Mouse (Mus musculus): ENCODE data around the gene Rps6kb1. TPM values are rescaled to one million over a fixed set of nuclear protein-coding genes. Genes with fewer than 3 reads are reported as not detected.

Gene Rps6kb1
- polyA plus RNA-seq, 1 experiment from 2014 or later, result 30.5 TPM

- no peak for DNase-seq
- Histone ChIP-seq H3K4me3 (replicated peaks) (no peak overlapping the region), H3K4me1 (replicated peaks) (peaks cover 91% of the 10 kb centered on the region), H3K9me3 (replicated peaks) (no peaks in the 10 kb centered on the region), H3K9ac (0 out of 2 replicates have a peak overlapping the region, but pooled peaks have one; percentile 70), H3K36me3 (0 out of 2 replicates have a peak, but pooled peaks cover 6% of the 10 kb centered on the region), H3K27ac (peak overlapping the region; percentile 70), H3K27me3 (no peaks in the 10 kb centered on the region), H3K4me2 (no peak overlapping the region)
- ATAC-seq (ENCODE audit: low read depth), result no peak
- 75% methylated on average over 10 of the region's 10 CpGs for WGBS (ENCODE audit: insufficient replicate concordance)
These were observed 35.2 kb upstream of the Rps6kb1 start for GRCm38 (mm10) chr11:86579731-86580318.

GRCm38 (mm10) chr11:86578809-86579730 is 34.5 kb upstream of the Rps6kb1 start:
- no peak overlapping the region for H3K4me3 ChIP-seq (replicated peaks)
- H3K36me3 ChIP-seq, result 0 out of 2 replicates have a peak, but pooled peaks cover 4% of the 10 kb centered on the region
- H3K9ac ChIP-seq, result peak overlapping the region; percentile 41
- H3K9me3 ChIP-seq (replicated peaks), result no peaks in the 10 kb centered on the region
- peak overlapping the region; percentile 70 for H3K27ac ChIP-seq
- DNase-seq (no peak), ATAC-seq (ENCODE audit: low read depth) (no peak; the same call in 1 of the 2 replicates)
- WGBS (ENCODE audit: insufficient replicate concordance), result 46% methylated on average over 25 of the region's 25 CpGs
- no peaks in the 10 kb centered on the region for H3K27me3 ChIP-seq
- H3K4me1 ChIP-seq (replicated peaks), result peaks cover 84% of the 10 kb centered on the region
- peak overlapping the region; percentile 49 for H3K4me2 ChIP-seq

- H3K4me2 ChIP-seq, result no peak overlapping the region; the same call in 1 of the 2 replicates
- ATAC-seq (ENCODE audit: low read depth) (no peak), DNase-seq (no peak)
- 64% methylated on average over 6 of the region's 6 CpGs for WGBS (ENCODE audit: insufficient replicate concordance)
- H3K9ac ChIP-seq, result 0 out of 2 replicates have a peak overlapping the region, but pooled peaks have one; percentile 41
- 0 out of 2 replicates have a peak, but pooled peaks cover 4% of the 10 kb centered on the region for H3K36me3 ChIP-seq
- peak overlapping the region; percentile 62 for H3K27ac ChIP-seq
- H3K4me1 ChIP-seq (replicated peaks), result peaks cover 76% of the 10 kb centered on the region
- no peak overlapping the region for H3K4me3 ChIP-seq (replicated peaks)
- H3K27me3 ChIP-seq, result no peaks in the 10 kb centered on the region
- H3K9me3 ChIP-seq (replicated peaks), result no peaks in the 10 kb centered on the region
These were observed 33.7 kb upstream of the Rps6kb1 start for GRCm38 (mm10) chr11:86578106-86578808.

GRCm38 (mm10) chr11:86577231-86577630 is 32.6 kb upstream of the Rps6kb1 start:
- Histone ChIP-seq H3K27ac (peak overlapping the region; percentile 62), H3K4me2 (no peak overlapping the region), H3K9me3 (replicated peaks) (no peaks in the 10 kb centered on the region), H3K4me3 (replicated peaks) (no peak overlapping the region), H3K27me3 (no peaks in the 10 kb centered on the region), H3K9ac (no peak overlapping the region), H3K36me3 (no peaks in the 10 kb centered on the region), H3K4me1 (replicated peaks) (peaks cover 66% of the 10 kb centered on the region)
- ATAC-seq (ENCODE audit: low read depth) (no peak), DNase-seq (no peak)
- WGBS (ENCODE audit: insufficient replicate concordance), result 34% methylated on average over 4 of the region's 4 CpGs

GRCm38 (mm10) chr11:86575632-86576378 is 31.2 kb upstream of the Rps6kb1 start:
- ATAC-seq (ENCODE audit: low read depth), result no peak
- no peak overlapping the region for H3K4me2 ChIP-seq

GRCm38 (mm10) chr11:86574408-86574807 is 29.8 kb upstream of the Rps6kb1 start:
- H3K27ac ChIP-seq, result no peak overlapping the region
- no peak overlapping the region for H3K4me3 ChIP-seq (replicated peaks)
- DNase-seq (no peak), ATAC-seq (ENCODE audit: low read depth) (no peak)
- no peak overlapping the region for H3K4me2 ChIP-seq
- no peak overlapping the region for H3K9ac ChIP-seq
- H3K36me3 ChIP-seq, result no peaks in the 10 kb centered on the region
- peaks cover 42% of the 10 kb centered on the region for H3K4me1 ChIP-seq (replicated peaks)
- no peaks in the 10 kb centered on the region for H3K9me3 ChIP-seq (replicated peaks)
- WGBS (ENCODE audit: insufficient replicate concordance), result 47% methylated on average over 2 of the region's 2 CpGs
- H3K27me3 ChIP-seq, result no peaks in the 10 kb centered on the region

More at GRCm38 (mm10) chr11:86575632-86576378, 31.2 kb upstream of the Rps6kb1 start:
- H3K9ac ChIP-seq, result no peak overlapping the region
- 86% methylated on average over 7 of the region's 7 CpGs for WGBS (ENCODE audit: insufficient replicate concordance)
- H3K4me3 ChIP-seq (replicated peaks), result no peak overlapping the region
- H3K36me3 ChIP-seq, result no peaks in the 10 kb centered on the region
- H3K27ac ChIP-seq, result no peak overlapping the region
- no peaks in the 10 kb centered on the region for H3K27me3 ChIP-seq
- DNase-seq, result no peak
- peaks cover 56% of the 10 kb centered on the region for H3K4me1 ChIP-seq (replicated peaks)
- H3K9me3 ChIP-seq (replicated peaks), result no peaks in the 10 kb centered on the region

- H3K27ac ChIP-seq, result no peak overlapping the region
- H3K9ac ChIP-seq, result no peak overlapping the region
- H3K36me3 ChIP-seq, result no peaks in the 10 kb centered on the region
- whole genome bisulfite sequencing (ENCODE audit: insufficient replicate concordance), result 79% methylated on average over 6 of the region's 6 CpGs
- no peaks in the 10 kb centered on the region for H3K9me3 ChIP-seq (replicated peaks)
- H3K4me3 ChIP-seq (replicated peaks), result no peak overlapping the region
- H3K4me1 ChIP-seq (replicated peaks), result peaks cover 35% of the 10 kb centered on the region
- H3K4me2 ChIP-seq, result no peak overlapping the region
- ATAC-seq (ENCODE audit: low read depth) (no peak), DNase-seq (no peak)
- no peaks in the 10 kb centered on the region for H3K27me3 ChIP-seq
These were observed 29.1 kb upstream of the Rps6kb1 start for GRCm38 (mm10) chr11:86573646-86574231.

GRCm38 (mm10) chr11:86572623-86573022 is 28.0 kb upstream of the Rps6kb1 start:
- Histone ChIP-seq H3K4me3 (replicated peaks) (no peak overlapping the region), H3K9me3 (replicated peaks) (no peaks in the 10 kb centered on the region), H3K27ac (no peak overlapping the region), H3K4me1 (replicated peaks) (peaks cover 25% of the 10 kb centered on the region), H3K9ac (no peak overlapping the region), H3K27me3 (no peaks in the 10 kb centered on the region), H3K36me3 (peaks cover under 1% of the 10 kb centered on the region; the same call in 1 of the 2 replicates), H3K4me2 (no peak overlapping the region)
- 56% methylated on average over 2 of the region's 2 CpGs for WGBS (ENCODE audit: insufficient replicate concordance)
- ATAC-seq (ENCODE audit: low read depth) (no peak), DNase-seq (no peak)

- Histone ChIP-seq H3K9ac (no peak overlapping the region), H3K27me3 (no peaks in the 10 kb centered on the region), H3K4me3 (replicated peaks) (no peak overlapping the region), H3K9me3 (replicated peaks) (no peaks in the 10 kb centered on the region), H3K36me3 (peaks cover 8% of the 10 kb centered on the region; the same call in 1 of the 2 replicates), H3K4me2 (no peak overlapping the region), H3K27ac (no peak overlapping the region), H3K4me1 (replicated peaks) (peaks cover 18% of the 10 kb centered on the region)
- DNase-seq, result no peak
- 68% methylated on average over 4 of the region's 4 CpGs for WGBS (ENCODE audit: insufficient replicate concordance)
- ATAC-seq (ENCODE audit: low read depth), result no peak
These were observed 27.3 kb upstream of the Rps6kb1 start for GRCm38 (mm10) chr11:86571871-86572270.

- Histone ChIP-seq H3K4me3 (replicated peaks) (no peak overlapping the region), H3K9me3 (replicated peaks) (no peaks in the 10 kb centered on the region), H3K4me1 (replicated peaks) (peaks cover 13% of the 10 kb centered on the region), H3K4me2 (no peak overlapping the region), H3K27me3 (no peaks in the 10 kb centered on the region), H3K9ac (no peak overlapping the region), H3K27ac (peak overlapping the region; percentile 39; the same call in 1 of the 2 replicates), H3K36me3 (peaks cover 12% of the 10 kb centered on the region; the same call in 1 of the 2 replicates)
- ATAC-seq (ENCODE audit: low read depth) (no peak), DNase-seq (no peak)
- WGBS (ENCODE audit: insufficient replicate concordance), result 55% methylated on average over 15 of the region's 15 CpGs
These were observed 26.6 kb upstream of the Rps6kb1 start for GRCm38 (mm10) chr11:86571047-86571855.

All from liver, embryonic 13.5 days (tissue).